In genomic region chr12:50544855-50545609, GRCm38 (mm10) we compare ENCODE assay signal across 8 mouse cellular contexts.
A peak's percentile ranks its signal among the peaks of the same experiment; 100 is the strongest.
DNase-seq lines count a peak whose midpoint lies in the region; ATAC-seq and TF ChIP-seq lines count a peak whose summit lies in the region.

No protein-coding gene starts in this region.

- no peaks in the 10 kb centered on the region for H3K27me3 ChIP-seq in midbrain, embryonic 12.5 days
- no peaks in the 10 kb centered on the region for H3K27me3 ChIP-seq in midbrain, embryonic 13.5 days
- H3K27me3 ChIP-seq in heart, embryonic 15.5 days: no peaks in the 10 kb centered on the region
- no peaks in the 10 kb centered on the region for H3K27me3 ChIP-seq in myocyte (ENCODE audit: control insufficient read depth, insufficient read depth, insufficient read length)

- no peak overlapping the region for H3K9ac ChIP-seq in midbrain, embryonic 12.5 days (replicated peaks)
- no peak overlapping the region for H3K9ac ChIP-seq in midbrain, embryonic 13.5 days (replicated peaks)
- no peak overlapping the region for H3K9ac ChIP-seq in heart, embryonic 15.5 days

- no peaks in the 10 kb centered on the region for H3K36me3 ChIP-seq in midbrain, embryonic 12.5 days
- no peaks in the 10 kb centered on the region for H3K36me3 ChIP-seq in midbrain, embryonic 13.5 days
- no peaks in the 10 kb centered on the region for H3K36me3 ChIP-seq in heart, embryonic 15.5 days
- no peaks in the 10 kb centered on the region for H3K36me3 ChIP-seq in myocyte (ENCODE audit: control insufficient read depth, insufficient read depth)

- TF ChIP-seq POLR2A in myocyte (IDR thresholded peaks at IDR 0.05; ENCODE audit: insufficient read length, low read depth): no peak

- H3K27ac ChIP-seq in midbrain, embryonic 12.5 days (replicated peaks): no peak overlapping the region
- H3K27ac ChIP-seq in midbrain, embryonic 13.5 days: no peak overlapping the region
- peak overlapping the region; percentile 26; the same call in 1 of the 2 replicates for H3K27ac ChIP-seq in heart, embryonic 15.5 days

- H3K4me3 ChIP-seq in midbrain, embryonic 12.5 days: no peak overlapping the region
- H3K4me3 ChIP-seq in midbrain, embryonic 13.5 days (replicated peaks): no peak overlapping the region
- H3K4me3 ChIP-seq in heart, embryonic 15.5 days: no peak overlapping the region
- no peak overlapping the region for H3K4me3 ChIP-seq in myocyte

- no peak overlapping the region for H3ac ChIP-seq in myocyte (ENCODE audit: control insufficient read depth, insufficient read length)

- H3K4me1 ChIP-seq in midbrain, embryonic 12.5 days: peaks cover 14% of the 10 kb centered on the region
- H3K4me1 ChIP-seq in midbrain, embryonic 13.5 days (replicated peaks): peaks cover 16% of the 10 kb centered on the region
- H3K4me1 ChIP-seq in heart, embryonic 15.5 days (replicated peaks): peaks cover 21% of the 10 kb centered on the region

- peak; percentile 2 for DNase-seq in c-Kit-positive CD71-negative TER-119-negative erythroid progenitor cells, embryonic 14.5 days (ENCODE audit: low read depth)
- DNase-seq in right cerebral cortex, postnatal 4 days: no peak
- DNase-seq in cerebellum, postnatal 36 days: no peak
- DNase-seq in T-cell, adult 2 months (ENCODE audit: low spot score): no peak

- H3K9me3 ChIP-seq in midbrain, embryonic 12.5 days: no peaks in the 10 kb centered on the region
- no peaks in the 10 kb centered on the region for H3K9me3 ChIP-seq in midbrain, embryonic 13.5 days
- no peaks in the 10 kb centered on the region for H3K9me3 ChIP-seq in heart, embryonic 15.5 days (replicated peaks)

- ATAC-seq in midbrain, embryonic 12.5 days (ENCODE audit: low FRiP score, low read depth): 0 out of 2 replicates have a peak, but pooled peaks have one; percentile 35
- no peak for ATAC-seq in midbrain, embryonic 13.5 days
- no peak for ATAC-seq in heart, embryonic 15.5 days (replicated peaks; ENCODE audit: insufficient number of reproducible peaks, insufficient read depth, low FRiP score, low read depth)

- WGBS in midbrain, embryonic 12.5 days: 41% methylated on average over 8 of the region's 8 CpGs
- 40% methylated on average over 8 of the region's 8 CpGs for WGBS in midbrain, embryonic 13.5 days
- WGBS in heart, embryonic 15.5 days: 42% methylated on average over 8 of the region's 8 CpGs

- no peaks in the 10 kb centered on the region for H3K79me2 ChIP-seq in myocyte (ENCODE audit: control insufficient read depth, insufficient read depth)

- H3K4me2 ChIP-seq in midbrain, embryonic 12.5 days (replicated peaks): no peak overlapping the region
- H3K4me2 ChIP-seq in midbrain, embryonic 13.5 days (replicated peaks): no peak overlapping the region
- no peak overlapping the region for H3K4me2 ChIP-seq in heart, embryonic 15.5 days
- H3K4me2 ChIP-seq in myocyte (ENCODE audit: low read depth): peak overlapping the region; percentile 39

TF ChIP-seq in myocyte, 11 proteins besides CTCF, POLR2A, EP300 and RAD21:
- TF ChIP-seq CEBPB (IDR thresholded peaks at IDR 0.05; ENCODE audit: insufficient read depth, poor library complexity, severe bottlenecking) (0 out of 2 replicates have a peak, but pooled peaks have one; percentile 17), SRF (IDR thresholded peaks at IDR 0.05; ENCODE audit: control insufficient read depth, insufficient read length, low read depth) (no peak)
